Mouse (Mus musculus) lung, embryonic 14.5 days (tissue): ENCODE results near the gene Hs2st1. TPM values are rescaled to one million over a fixed set of nuclear protein-coding genes. Genes with fewer than 3 reads are reported as not detected.

Experiments used
- ATAC-seq: fragments of 200-750 bp; cut with Nextera tagmentation; 2 replicates; pipeline ENCODE4 v1.8.0; 2017; ENCODE audit warnings: mild to moderate bottlenecking, moderate TSS enrichment, moderate library complexity; ENCODE audit not compliant: insufficient read depth
- DNase-seq: peaks from one replicate; pipeline ENCODE4 v3.0.0-alpha.2; 2015
- H3K27ac ChIP-seq: fragments of 300-500 bp; sonication (generic); 2 replicates; pipeline ENCODE4 v1.5.1; 2014; ENCODE audit warnings: low read depth, mild to moderate bottlenecking, moderate library complexity
- H3K27me3 ChIP-seq: fragments of 300-500 bp; sonication (generic); 2 replicates; pipeline ENCODE4 v1.6.1; 2014; ENCODE audit warnings: low read length, control low read depth; ENCODE audit not compliant: insufficient read depth
- H3K36me3 ChIP-seq: fragments of 300-500 bp; sonication (generic); 2 replicates; pipeline ENCODE4 v1.6.1; 2014; ENCODE audit warnings: control low read depth; ENCODE audit not compliant: insufficient read depth
- H3K4me1 ChIP-seq: fragments of 300-500 bp; sonication (generic); 2 replicates; pipeline ENCODE4 v1.6.1; 2014; ENCODE audit warnings: antibody characterized with exemption, control low read depth; ENCODE audit not compliant: insufficient read depth
- H3K4me2 ChIP-seq: fragments of 300-500 bp; sonication (generic); 2 replicates; pipeline ENCODE4 v1.6.1; 2014; ENCODE audit warnings: mild to moderate bottlenecking
- H3K4me3 ChIP-seq: fragments of 300-500 bp; sonication (generic); 2 replicates; pipeline ENCODE4 v1.5.1; 2014; ENCODE audit warnings: low read depth, low read length
- H3K9ac ChIP-seq: fragments of 300-500 bp; sonication (generic); 2 replicates; pipeline ENCODE4 v1.6.1; 2014
- H3K9me3 ChIP-seq: fragments of 300-500 bp; sonication (generic); 2 replicates; pipeline ENCODE4 v1.6.1; 2016; ENCODE audit warnings: low read depth, low read length, control low read depth
- CTCF ChIP-seq: IDR thresholded peaks from 2 replicates; pipeline ENCODE4 v1.5.1; 2016; ENCODE audit warnings: antibody characterized with exemption, low read depth
- WGBS: fragments of 180-500 bp; shearing (Covaris S2); extraction: QIAGEN DNeasy Blood & Tissue Kit; methylation state at CpG from one replicate; pipeline ENCODE4 v1.1.7; 2014; 5-methylcytosine and 5-hydroxymethylcytosine counted together
- polyA plus RNA-seq: library from polyadenylated mRNA; unstranded; fragments of >200 nt; fragmentation: Nextera tagmentation; extraction: Ambion mirVana; gene quantifications from 2 replicates; pipeline ENCODE4 v1.2.1, GENCODE M21; 2014

The Hs2st1 gene
- polyA plus RNA-seq, 1 experiment from 2014 or later, result 11.9 TPM

DNA sequence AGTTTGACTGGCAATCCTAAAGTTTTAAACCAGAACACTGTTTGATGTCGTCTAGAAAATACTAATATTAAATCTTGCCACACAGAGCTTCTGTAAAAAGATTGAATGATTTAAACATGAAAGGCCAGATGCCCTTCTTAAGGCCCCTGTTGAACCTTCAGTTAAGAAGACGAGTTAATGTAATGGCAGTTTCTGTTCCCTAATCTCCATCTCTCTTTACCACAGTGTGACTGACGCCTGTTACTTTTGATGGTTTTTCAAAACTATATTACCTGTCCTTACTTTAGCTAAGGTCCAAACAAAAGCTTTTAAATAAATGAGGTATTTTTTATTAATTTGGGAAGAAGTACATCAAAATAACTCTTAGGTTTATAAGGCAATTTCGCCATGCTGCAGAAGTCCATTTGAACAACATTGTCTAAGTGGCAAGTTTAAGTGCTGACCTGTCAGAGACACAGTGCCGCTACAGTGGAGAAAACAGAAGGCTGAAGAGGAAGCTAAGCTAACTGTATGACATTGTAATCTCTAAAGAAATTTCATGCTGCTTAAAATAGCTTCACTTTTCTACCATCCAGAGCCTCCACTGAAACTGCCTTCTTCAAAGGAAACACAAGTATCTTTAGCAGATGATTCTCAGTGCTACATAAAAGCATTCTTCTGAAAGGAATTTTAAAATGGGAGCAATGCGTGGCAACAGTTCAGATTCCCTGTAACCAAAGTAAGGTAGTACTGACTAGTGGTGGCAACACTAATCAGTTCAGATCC lies 15.0 kb upstream of the Hs2st1 start:
- DNase-seq (peak; percentile 10), ATAC-seq (no peak)
- TF ChIP-seq CTCF, result no peak
- H3K27ac ChIP-seq, result no peak overlapping the region
- peaks cover 44% of the 10 kb centered on the region for H3K36me3 ChIP-seq
- H3K4me2 ChIP-seq, result no peak overlapping the region
- 71% methylated on average over 6 of the region's 6 CpGs for WGBS
- 0 out of 2 replicates have a peak, but pooled peaks cover 5% of the 10 kb centered on the region for H3K4me1 ChIP-seq
- H3K9ac ChIP-seq, result no peak overlapping the region
- H3K9me3 ChIP-seq, result no peaks in the 10 kb centered on the region
- H3K27me3 ChIP-seq, result no peaks in the 10 kb centered on the region
- no peak overlapping the region for H3K4me3 ChIP-seq

DNA sequence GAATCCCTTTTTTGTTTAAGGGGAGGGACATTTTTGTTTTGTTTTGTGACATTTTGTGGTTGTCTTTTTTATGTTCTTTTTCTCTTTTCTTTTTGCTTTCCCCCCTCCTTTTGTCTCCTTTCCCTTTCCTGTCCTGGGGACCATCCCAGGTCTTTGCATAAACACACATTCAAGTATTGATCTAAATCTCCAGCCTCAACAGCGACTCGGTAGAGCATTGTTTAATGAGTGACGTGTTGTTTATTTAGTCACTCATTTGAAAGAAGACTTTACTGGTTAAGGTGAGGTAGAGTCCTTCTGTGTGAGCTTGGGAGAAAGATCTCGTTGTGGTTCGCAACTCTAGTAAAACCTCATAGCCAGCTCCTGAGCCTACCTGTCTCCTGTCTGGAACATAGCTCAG lies 13.8 kb upstream of the Hs2st1 start:
- Histone ChIP-seq H3K4me2 (no peak overlapping the region), H3K9ac (no peak overlapping the region), H3K9me3 (no peaks in the 10 kb centered on the region), H3K27me3 (no peaks in the 10 kb centered on the region), H3K4me1 (0 out of 2 replicates have a peak, but pooled peaks cover 5% of the 10 kb centered on the region), H3K36me3 (peaks cover 49% of the 10 kb centered on the region), H3K27ac (no peak overlapping the region; the same call in 1 of the 2 replicates), H3K4me3 (no peak overlapping the region)
- DNase-seq, result no peak
- TF ChIP-seq CTCF, result no peak
- no peak for ATAC-seq
- WGBS, result 34% methylated on average over 5 of the region's 5 CpGs

DNA sequence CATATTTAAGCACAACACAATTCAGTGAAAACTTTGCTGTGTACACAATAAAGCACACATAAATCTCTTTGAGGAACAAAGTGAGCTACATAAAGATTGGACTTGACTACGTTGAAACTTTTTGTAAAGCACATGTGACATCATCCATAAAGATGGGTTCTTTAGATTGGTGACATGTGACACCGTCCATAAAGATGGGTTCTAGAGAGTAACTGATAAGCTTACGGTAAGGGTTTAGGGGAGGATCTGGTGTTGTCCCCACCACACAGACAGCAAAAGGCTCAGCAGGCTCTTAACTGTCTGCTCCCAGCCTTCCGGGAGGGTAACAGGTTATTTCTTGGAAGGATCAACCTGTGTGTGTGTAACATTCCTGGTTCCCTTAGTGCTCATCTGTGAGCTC lies 12.3 kb upstream of the Hs2st1 start:
- Histone ChIP-seq H3K9ac (no peak overlapping the region), H3K36me3 (peaks cover 55% of the 10 kb centered on the region), H3K9me3 (no peaks in the 10 kb centered on the region), H3K4me1 (0 out of 2 replicates have a peak, but pooled peaks cover 5% of the 10 kb centered on the region), H3K4me2 (no peak overlapping the region), H3K27ac (no peak overlapping the region), H3K27me3 (no peaks in the 10 kb centered on the region), H3K4me3 (no peak overlapping the region)
- no peak for TF ChIP-seq CTCF
- WGBS, result 74% methylated on average over 4 of the region's 4 CpGs
- DNase-seq, result no peak
- no peak for ATAC-seq

DNA sequence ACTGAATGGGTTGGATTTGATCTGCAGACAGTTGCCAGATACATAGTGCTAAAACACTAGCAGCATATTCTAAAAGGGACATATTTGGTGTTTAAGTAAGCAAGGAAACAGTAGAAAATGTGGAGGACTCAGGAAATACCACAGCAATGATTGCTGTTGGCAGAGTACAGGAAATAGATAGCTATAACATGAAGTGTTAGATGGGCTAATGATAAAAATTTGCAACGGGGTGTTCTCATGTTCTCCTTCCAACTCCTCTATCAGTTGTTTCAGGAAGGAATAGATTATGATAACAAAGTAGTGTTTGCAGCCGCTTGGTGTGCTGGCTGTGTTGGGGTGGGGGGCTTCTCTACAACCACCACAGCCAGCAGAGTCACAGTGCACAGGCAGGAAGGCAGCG lies 11.9 kb upstream of the Hs2st1 start:
- H3K27ac ChIP-seq, result 0 out of 2 replicates have a peak overlapping the region, but pooled peaks have one; percentile 13
- 0 out of 2 replicates have a peak, but pooled peaks cover 5% of the 10 kb centered on the region for H3K4me1 ChIP-seq
- H3K9ac ChIP-seq, result no peak overlapping the region
- no peaks in the 10 kb centered on the region for H3K27me3 ChIP-seq
- H3K4me2 ChIP-seq, result no peak overlapping the region
- no peak for ATAC-seq
- no peak overlapping the region for H3K4me3 ChIP-seq
- 46% methylated on average over 3 of the region's 3 CpGs for WGBS
- H3K36me3 ChIP-seq, result peaks cover 51% of the 10 kb centered on the region
- DNase-seq, result no peak
- no peaks in the 10 kb centered on the region for H3K9me3 ChIP-seq
- TF ChIP-seq CTCF, result no peak

DNA sequence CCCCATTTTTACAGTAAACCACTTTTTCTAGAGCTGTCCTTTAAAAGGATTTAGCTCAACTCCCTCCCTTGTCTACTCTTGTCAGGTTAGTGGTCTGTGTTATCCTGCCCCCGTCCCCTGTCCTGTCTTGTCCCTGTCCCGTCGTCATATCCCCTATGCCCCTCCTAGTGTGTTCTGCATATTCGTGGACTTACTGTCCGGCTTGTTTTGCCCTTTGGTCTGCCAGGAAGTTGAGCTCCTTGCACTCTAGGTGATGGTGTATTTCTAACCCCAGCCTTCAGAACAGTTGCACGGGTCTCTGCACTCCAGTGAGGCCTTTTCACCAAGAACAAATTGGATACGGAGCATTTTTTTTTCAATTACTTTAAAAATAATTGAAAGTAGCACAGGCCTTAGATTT lies 10.3 kb upstream of the Hs2st1 start:
- no peak for TF ChIP-seq CTCF
- Histone ChIP-seq H3K4me3 (no peak overlapping the region), H3K9me3 (no peaks in the 10 kb centered on the region), H3K4me1 (0 out of 2 replicates have a peak, but pooled peaks cover 5% of the 10 kb centered on the region), H3K27ac (no peak overlapping the region), H3K36me3 (peaks cover 46% of the 10 kb centered on the region), H3K9ac (no peak overlapping the region), H3K4me2 (no peak overlapping the region), H3K27me3 (no peaks in the 10 kb centered on the region)
- 72% methylated on average over 7 of the region's 7 CpGs for whole genome bisulfite sequencing
- ATAC-seq, result no peak
- DNase-seq, result no peak

DNA sequence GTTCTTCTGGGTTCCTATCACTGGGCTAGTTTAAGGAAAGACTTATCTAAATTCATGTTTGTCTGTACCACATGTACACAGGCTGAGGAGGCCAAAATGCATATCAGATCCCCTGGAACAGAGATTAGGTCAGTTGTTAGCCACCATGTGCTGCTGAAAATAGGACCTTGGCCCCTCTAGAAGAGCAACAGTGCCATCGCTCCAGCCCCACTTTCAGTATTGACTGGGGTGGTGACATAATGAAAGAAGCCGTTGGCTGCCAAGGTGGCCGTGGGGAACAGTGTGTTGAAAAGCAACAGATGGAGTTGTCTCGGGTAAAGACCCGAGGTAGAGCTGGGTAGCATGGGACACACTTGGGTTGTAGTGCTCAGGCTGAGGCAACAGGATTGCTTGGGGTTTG lies 9.8 kb upstream of the Hs2st1 start:
- 83% methylated on average over 5 of the region's 5 CpGs for WGBS
- Histone ChIP-seq H3K36me3 (peaks cover 49% of the 10 kb centered on the region), H3K4me3 (no peak overlapping the region), H3K4me2 (no peak overlapping the region), H3K27me3 (no peaks in the 10 kb centered on the region), H3K9me3 (no peaks in the 10 kb centered on the region), H3K4me1 (0 out of 2 replicates have a peak, but pooled peaks cover 5% of the 10 kb centered on the region), H3K9ac (no peak overlapping the region), H3K27ac (no peak overlapping the region)
- ATAC-seq (no peak), DNase-seq (no peak)
- no peak for TF ChIP-seq CTCF

DNA sequence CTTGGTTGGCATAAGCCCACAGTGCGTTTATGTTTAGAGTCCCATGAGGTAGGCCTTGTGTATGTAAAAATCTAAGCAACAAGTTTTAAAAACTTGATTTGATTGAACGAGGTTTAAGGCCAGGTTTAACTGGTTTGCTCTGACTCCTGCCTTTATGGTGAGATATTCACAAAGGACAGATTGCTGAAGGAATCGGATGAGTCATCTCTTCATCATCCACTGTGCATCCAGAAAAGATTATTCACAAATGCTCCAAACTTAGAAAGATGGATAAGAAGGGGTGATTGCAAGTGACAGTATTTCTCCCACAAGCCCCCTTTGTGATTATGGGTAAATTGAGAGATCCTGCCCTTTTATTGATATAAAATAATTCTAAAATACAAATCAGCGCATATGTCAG lies 8.9 kb upstream of the Hs2st1 start:
- Histone ChIP-seq H3K36me3 (peaks cover 43% of the 10 kb centered on the region), H3K27ac (no peak overlapping the region), H3K4me3 (no peak overlapping the region), H3K4me1 (peaks cover 5% of the 10 kb centered on the region; the same call in 1 of the 2 replicates), H3K27me3 (no peaks in the 10 kb centered on the region), H3K9me3 (no peaks in the 10 kb centered on the region), H3K9ac (no peak overlapping the region), H3K4me2 (no peak overlapping the region)
- ATAC-seq (no peak), DNase-seq (no peak)
- TF ChIP-seq CTCF, result no peak
- 88% methylated on average over 4 of the region's 4 CpGs for WGBS
